Mouse (Mus musculus) liver, postnatal 0 days (tissue): ENCODE results near the gene Farsa.

Experiments
- CTCF ChIP-seq: sonication (generic); IDR thresholded peaks from 2 replicates; pipeline ENCODE4 v1.5.1; 2016; ENCODE audit warnings: antibody characterized with exemption, low read depth
- EP300 ChIP-seq: IDR thresholded peaks from 2 replicates; pipeline ENCODE4 v1.6.1; 2016; ENCODE audit warnings: antibody characterized with exemption, low read depth, mild to moderate bottlenecking

DNA sequence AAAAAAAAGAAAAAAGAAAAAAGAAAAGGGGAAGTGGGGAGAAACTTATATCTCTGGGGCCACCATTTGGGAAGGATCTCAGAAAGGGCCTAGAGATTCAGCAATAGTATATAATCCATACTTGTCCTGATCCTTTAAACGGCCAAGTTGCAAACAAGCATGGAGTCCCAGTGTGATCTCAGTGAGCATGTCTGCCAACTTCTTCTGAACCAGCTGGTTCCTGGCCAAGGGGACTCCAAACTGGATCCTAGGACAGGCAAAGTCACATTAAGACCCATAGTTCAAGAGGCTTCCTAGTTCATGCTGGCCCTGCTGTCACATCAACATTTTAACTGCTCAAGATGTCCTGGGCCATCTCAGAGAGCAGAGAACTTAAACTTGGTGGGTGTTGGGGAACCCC, 32.4 kb downstream of the Farsa start:
- no peak for TF ChIP-seq CTCF
- no peak for TF ChIP-seq EP300
